Mouse (Mus musculus) erythroid progenitor cell, adult 5-6 weeks (primary cell): ENCODE data around the gene Caln1. TPM values are rescaled to one million over a fixed set of nuclear protein-coding genes. Genes with fewer than 3 reads are reported as not detected.

Experiments
- ATAC-seq: replicated peaks from 2 replicates; pipeline ENCODE4 v1.8.0; 2016; ENCODE audit warnings: moderate number of reproducible peaks, mild to moderate bottlenecking, moderate TSS enrichment, inconsistent platforms; ENCODE audit not compliant: poor library complexity, low FRiP score, severe bottlenecking
- total RNA-seq, 2 experiments: library from RNA; stranded (forward) in 1 of 2; stranded (reverse) in 1 of 2; fragments of 150-400 nt in 1 of 2; fragments of 186-747, 209-891 nt in 1 of 2; gene quantifications; 2 replicates each; pipeline versions ENCODE4 v1.2.3 to v1.2.4; 2015 to 2017; ENCODE audit warnings: low replicate concordance in 2 of 2

Gene Caln1
- total RNA-seq, 2 experiments from 2014 or later = not detected

- no peak for ATAC-seq
Measured at GRCm38 (mm10) chr5:130862302-130862701, 493.0 kb downstream of the Caln1 start.

- no peak for ATAC-seq
Measured at GRCm38 (mm10) chr5:130869869-130870268, 500.6 kb downstream of the Caln1 start.

GRCm38 (mm10) chr5:130871086-130871485 lies 501.8 kb downstream of the Caln1 start:
- ATAC-seq = no peak

- ATAC-seq = no peak
Measured at GRCm38 (mm10) chr5:130875391-130875790, 506.1 kb downstream of the Caln1 start.

- no peak for ATAC-seq
Measured at GRCm38 (mm10) chr5:130880331-130880730, 511.1 kb downstream of the Caln1 start.

- ATAC-seq = no peak
Measured at GRCm38 (mm10) chr5:130891735-130892134, 522.5 kb downstream of the Caln1 start.

- ATAC-seq = no peak
Measured at GRCm38 (mm10) chr5:130895991-130896390, 526.7 kb downstream of the Caln1 start.

Other genes with a start within 250 kb of the Caln1 start
- 11.2 and 15.1 TPM in 2 replicates for gene Kctd7, start 224.6 kb upstream of the Caln1 start, total RNA-seq (2015; ENCODE audit: low replicate concordance)
- gene Kctd7, start 224.6 kb upstream of the Caln1 start, total RNA-seq (2017; ENCODE audit: low replicate concordance) = 17.1 and 19.2 TPM in 2 replicates
- gene Rabgef1, start 197.7 kb upstream of the Caln1 start, total RNA-seq (2015; ENCODE audit: low replicate concordance) = 47.4 and 56.6 TPM in 2 replicates
- 91.1 and 102 TPM in 2 replicates for gene Rabgef1, start 197.7 kb upstream of the Caln1 start, total RNA-seq (2017; ENCODE audit: low replicate concordance)
- 26.3 and 27.7 TPM in 2 replicates for gene Tmem248, start 152.4 kb upstream of the Caln1 start, total RNA-seq (2015; ENCODE audit: low replicate concordance)
- gene Tmem248, start 152.4 kb upstream of the Caln1 start, total RNA-seq (2017; ENCODE audit: low replicate concordance) = 25.5 and 32.0 TPM in 2 replicates
- 32.7 and 57.3 TPM in 2 replicates for gene Sbds, start 113.9 kb upstream of the Caln1 start, total RNA-seq (2015; ENCODE audit: low replicate concordance)
- gene Sbds, start 113.9 kb upstream of the Caln1 start, total RNA-seq (2017; ENCODE audit: low replicate concordance) = 58.0 and 71.3 TPM in 2 replicates
- 6.7 and 11.5 TPM in 2 replicates for gene Tyw1, start 113.8 kb upstream of the Caln1 start, total RNA-seq (2015; ENCODE audit: low replicate concordance)
- 12.6 and 13.5 TPM in 2 replicates for gene Tyw1, start 113.8 kb upstream of the Caln1 start, total RNA-seq (2017; ENCODE audit: low replicate concordance)
- not detected in 2 replicates for gene A330070K13Rik, start 15.2 kb downstream of the Caln1 start, total RNA-seq (2015; ENCODE audit: low replicate concordance)
- not detected in 2 replicates for gene A330070K13Rik, start 15.2 kb downstream of the Caln1 start, total RNA-seq (2017; ENCODE audit: low replicate concordance)